Mouse (Mus musculus): ENCODE measurements around the gene Abr. TPM values are rescaled to one million over a fixed set of nuclear protein-coding genes. Genes with fewer than 3 reads are reported as not detected.

Gene Abr
- polyA plus RNA-seq, 1 experiment from 2014 or later: 40.4 TPM

- H3K9ac ChIP-seq (replicated peaks; ENCODE audit: low read length): no peak overlapping the region
- 39% methylated on average over 5 of the region's 5 CpGs for WGBS
- H3K9me3 ChIP-seq (ENCODE audit: low read length): no peaks in the 10 kb centered on the region
- H3K36me3 ChIP-seq (ENCODE audit: insufficient read depth, low read length): peaks cover 6% of the 10 kb centered on the region; the same call in 1 of the 2 replicates
- no peak overlapping the region for H3K4me2 ChIP-seq (replicated peaks; ENCODE audit: low read depth, low read length)
- no peaks in the 10 kb centered on the region for H3K27me3 ChIP-seq (ENCODE audit: insufficient read depth, low read length)
- no peak overlapping the region for H3K4me3 ChIP-seq (ENCODE audit: low read length)
- ATAC-seq (ENCODE audit: low FRiP score, low TSS enrichment): no peak
- no peak overlapping the region for H3K27ac ChIP-seq (ENCODE audit: low read length)
- H3K4me1 ChIP-seq (ENCODE audit: insufficient read depth, low read length): peaks cover 36% of the 10 kb centered on the region
Observed at GRCm38 (mm10) chr11:76472617-76473016, 149.5 kb downstream of the Abr start.

- WGBS: 34% methylated on average over 11 of the region's 11 CpGs
- no peak overlapping the region; the same call in none of the 2 replicates for H3K27ac ChIP-seq (ENCODE audit: low read length)
- no peak overlapping the region for H3K9ac ChIP-seq (replicated peaks; ENCODE audit: low read length)
- no peak overlapping the region for H3K4me3 ChIP-seq (ENCODE audit: low read length)
- H3K36me3 ChIP-seq (ENCODE audit: insufficient read depth, low read length): peaks cover 2% of the 10 kb centered on the region
- no peak for ATAC-seq (ENCODE audit: low FRiP score, low TSS enrichment)
- no peak overlapping the region for H3K4me2 ChIP-seq (replicated peaks; ENCODE audit: low read depth, low read length)
- peaks cover 49% of the 10 kb centered on the region for H3K4me1 ChIP-seq (ENCODE audit: insufficient read depth, low read length)
- H3K27me3 ChIP-seq (ENCODE audit: insufficient read depth, low read length): no peaks in the 10 kb centered on the region
- no peaks in the 10 kb centered on the region for H3K9me3 ChIP-seq (ENCODE audit: low read length)
Observed at GRCm38 (mm10) chr11:76469311-76469998, 152.7 kb downstream of the Abr start.

GRCm38 (mm10) chr11:76468347-76468746 is 153.8 kb downstream of the Abr start:
- peaks cover 8% of the 10 kb centered on the region for H3K36me3 ChIP-seq (ENCODE audit: insufficient read depth, low read length)
- no peak overlapping the region for H3K4me3 ChIP-seq (ENCODE audit: low read length)
- H3K4me1 ChIP-seq (ENCODE audit: insufficient read depth, low read length): peaks cover 52% of the 10 kb centered on the region
- H3K27ac ChIP-seq (ENCODE audit: low read length): peak overlapping the region; percentile 26; the same call in 1 of the 2 replicates
- no peaks in the 10 kb centered on the region for H3K27me3 ChIP-seq (ENCODE audit: insufficient read depth, low read length)
- peak; percentile 36 for ATAC-seq (ENCODE audit: low FRiP score, low TSS enrichment)
- peak overlapping the region; percentile 29; the same call in 1 of the 2 replicates for H3K9ac ChIP-seq (replicated peaks; ENCODE audit: low read length)
- H3K4me2 ChIP-seq (replicated peaks; ENCODE audit: low read depth, low read length): peak overlapping the region; percentile 20; the same call in 1 of the 2 replicates
- no peaks in the 10 kb centered on the region for H3K9me3 ChIP-seq (ENCODE audit: low read length)
- 17% methylated on average over 5 of the region's 6 CpGs for WGBS

GRCm38 (mm10) chr11:76467487-76468005 is 154.6 kb downstream of the Abr start:
- Histone ChIP-seq H3K4me3 (ENCODE audit: low read length) (no peak overlapping the region), H3K4me2 (replicated peaks; ENCODE audit: low read depth, low read length) (peak overlapping the region; percentile 20; the same call in 1 of the 2 replicates), H3K4me1 (ENCODE audit: insufficient read depth, low read length) (peaks cover 52% of the 10 kb centered on the region), H3K9ac (replicated peaks; ENCODE audit: low read length) (peak overlapping the region; percentile 29; the same call in 1 of the 2 replicates), H3K36me3 (ENCODE audit: insufficient read depth, low read length) (peaks cover 13% of the 10 kb centered on the region), H3K27me3 (ENCODE audit: insufficient read depth, low read length) (no peaks in the 10 kb centered on the region), H3K27ac (ENCODE audit: low read length) (peak overlapping the region; percentile 9; the same call in 1 of the 2 replicates), H3K9me3 (ENCODE audit: low read length) (no peaks in the 10 kb centered on the region)
- WGBS: 29% methylated on average over 8 of the region's 8 CpGs
- ATAC-seq (ENCODE audit: low FRiP score, low TSS enrichment): no peak

- peak; percentile 19; the same call in 1 of the 2 replicates for ATAC-seq (ENCODE audit: low FRiP score, low TSS enrichment)
- no peak overlapping the region for H3K4me3 ChIP-seq (ENCODE audit: low read length)
- no peak overlapping the region for H3K4me2 ChIP-seq (replicated peaks; ENCODE audit: low read depth, low read length)
- H3K9ac ChIP-seq (replicated peaks; ENCODE audit: low read length): no peak overlapping the region
- no peaks in the 10 kb centered on the region for H3K9me3 ChIP-seq (ENCODE audit: low read length)
- WGBS: 25% methylated on average over 10 of the region's 10 CpGs
- peaks cover 14% of the 10 kb centered on the region for H3K36me3 ChIP-seq (ENCODE audit: insufficient read depth, low read length)
- H3K27me3 ChIP-seq (ENCODE audit: insufficient read depth, low read length): no peaks in the 10 kb centered on the region
- H3K4me1 ChIP-seq (ENCODE audit: insufficient read depth, low read length): peaks cover 52% of the 10 kb centered on the region
- H3K27ac ChIP-seq (ENCODE audit: low read length): peak overlapping the region; percentile 9; the same call in 1 of the 2 replicates
Observed at GRCm38 (mm10) chr11:76467073-76467472, 155.0 kb downstream of the Abr start.

GRCm38 (mm10) chr11:76465879-76466278 is 156.2 kb downstream of the Abr start:
- no peak overlapping the region for H3K9ac ChIP-seq (replicated peaks; ENCODE audit: low read length)
- peaks cover 17% of the 10 kb centered on the region for H3K36me3 ChIP-seq (ENCODE audit: insufficient read depth, low read length)
- no peaks in the 10 kb centered on the region for H3K27me3 ChIP-seq (ENCODE audit: insufficient read depth, low read length)
- H3K9me3 ChIP-seq (ENCODE audit: low read length): no peaks in the 10 kb centered on the region
- no peak overlapping the region for H3K27ac ChIP-seq (ENCODE audit: low read length)
- H3K4me3 ChIP-seq (ENCODE audit: low read length): no peak overlapping the region
- no peak overlapping the region for H3K4me2 ChIP-seq (replicated peaks; ENCODE audit: low read depth, low read length)
- H3K4me1 ChIP-seq (ENCODE audit: insufficient read depth, low read length): peaks cover 52% of the 10 kb centered on the region
- ATAC-seq (ENCODE audit: low FRiP score, low TSS enrichment): peak; percentile 9; the same call in 1 of the 2 replicates
- WGBS: 45% methylated on average over 4 of the region's 4 CpGs

GRCm38 (mm10) chr11:76461696-76462095 is 160.4 kb downstream of the Abr start:
- Histone ChIP-seq H3K9me3 (ENCODE audit: low read length) (no peaks in the 10 kb centered on the region), H3K27me3 (ENCODE audit: insufficient read depth, low read length) (no peaks in the 10 kb centered on the region), H3K9ac (replicated peaks; ENCODE audit: low read length) (no peak overlapping the region), H3K4me1 (ENCODE audit: insufficient read depth, low read length) (peaks cover 24% of the 10 kb centered on the region), H3K4me3 (ENCODE audit: low read length) (no peak overlapping the region), H3K4me2 (replicated peaks; ENCODE audit: low read depth, low read length) (no peak overlapping the region), H3K27ac (ENCODE audit: low read length) (no peak overlapping the region), H3K36me3 (ENCODE audit: insufficient read depth, low read length) (peaks cover 20% of the 10 kb centered on the region)
- no peak for ATAC-seq (ENCODE audit: low FRiP score, low TSS enrichment)
- WGBS: 80% methylated on average over 5 of the region's 5 CpGs

- Histone ChIP-seq H3K27me3 (ENCODE audit: insufficient read depth, low read length) (no peaks in the 10 kb centered on the region), H3K27ac (ENCODE audit: low read length) (no peak overlapping the region), H3K9ac (replicated peaks; ENCODE audit: low read length) (no peak overlapping the region), H3K36me3 (ENCODE audit: insufficient read depth, low read length) (peaks cover 20% of the 10 kb centered on the region), H3K4me3 (ENCODE audit: low read length) (no peak overlapping the region), H3K4me1 (ENCODE audit: insufficient read depth, low read length) (peaks cover 27% of the 10 kb centered on the region), H3K9me3 (ENCODE audit: low read length) (no peaks in the 10 kb centered on the region), H3K4me2 (replicated peaks; ENCODE audit: low read depth, low read length) (no peak overlapping the region)
- ATAC-seq (ENCODE audit: low FRiP score, low TSS enrichment): no peak
- 36% methylated on average over 6 of the region's 6 CpGs for WGBS
Observed at GRCm38 (mm10) chr11:76461201-76461600, 160.9 kb downstream of the Abr start.

GRCm38 (mm10) chr11:76459489-76459888 is 162.6 kb downstream of the Abr start:
- no peak for ATAC-seq (ENCODE audit: low FRiP score, low TSS enrichment)
- Histone ChIP-seq H3K4me2 (replicated peaks; ENCODE audit: low read depth, low read length) (no peak overlapping the region), H3K27me3 (ENCODE audit: insufficient read depth, low read length) (no peaks in the 10 kb centered on the region), H3K36me3 (ENCODE audit: insufficient read depth, low read length) (peaks cover 32% of the 10 kb centered on the region), H3K27ac (ENCODE audit: low read length) (no peak overlapping the region), H3K4me3 (ENCODE audit: low read length) (no peak overlapping the region), H3K9ac (replicated peaks; ENCODE audit: low read length) (no peak overlapping the region), H3K4me1 (ENCODE audit: insufficient read depth, low read length) (peaks cover 14% of the 10 kb centered on the region), H3K9me3 (ENCODE audit: low read length) (no peaks in the 10 kb centered on the region)
- 62% methylated on average over 3 of the region's 3 CpGs for WGBS

GRCm38 (mm10) chr11:76458730-76459129 is 163.4 kb downstream of the Abr start:
- Histone ChIP-seq H3K27ac (ENCODE audit: low read length) (no peak overlapping the region), H3K4me2 (replicated peaks; ENCODE audit: low read depth, low read length) (no peak overlapping the region), H3K4me3 (ENCODE audit: low read length) (no peak overlapping the region), H3K9me3 (ENCODE audit: low read length) (no peaks in the 10 kb centered on the region), H3K4me1 (ENCODE audit: insufficient read depth, low read length) (peaks cover 11% of the 10 kb centered on the region), H3K27me3 (ENCODE audit: insufficient read depth, low read length) (no peaks in the 10 kb centered on the region), H3K36me3 (ENCODE audit: insufficient read depth, low read length) (peaks cover 38% of the 10 kb centered on the region), H3K9ac (replicated peaks; ENCODE audit: low read length) (no peak overlapping the region)
- WGBS: 81% methylated on average over 9 of the region's 9 CpGs
- ATAC-seq (ENCODE audit: low FRiP score, low TSS enrichment): no peak

All from kidney, embryonic 16.5 days (tissue).